Comparison of ENCODE assay signal across 8 mouse cellular contexts in the genomic region with DNA sequence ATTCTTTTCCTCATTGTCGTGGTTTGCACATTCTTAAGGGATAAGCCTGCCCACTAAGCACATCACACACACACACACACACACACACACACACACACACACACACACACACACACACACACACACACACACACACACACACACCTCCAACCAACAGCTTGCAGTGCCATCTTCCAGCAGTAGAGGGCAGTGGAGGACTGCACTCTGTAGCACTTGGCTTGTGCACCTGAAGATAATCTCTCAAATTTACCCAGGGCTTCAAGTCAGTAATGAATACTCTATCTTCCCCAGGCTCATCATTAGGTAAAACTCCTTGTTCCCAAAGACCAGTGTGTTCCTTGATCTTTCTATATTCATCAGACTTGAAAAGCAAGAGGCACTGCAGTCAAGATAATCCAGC. TPM values are rescaled to one million over a fixed set of nuclear protein-coding genes. Genes with fewer than 3 reads are reported as not detected.
DNase-seq lines count a peak whose midpoint lies in the region; ATAC-seq and TF ChIP-seq lines count a peak whose summit lies in the region.

No protein-coding gene starts in this region.

- no peak overlapping the region for H3K4me2 ChIP-seq in heart, postnatal 0 days (ENCODE audit: low read depth, low read length)
- no peak overlapping the region for H3K4me2 ChIP-seq in heart, embryonic 11.5 days
- no peak overlapping the region for H3K4me2 ChIP-seq in liver, embryonic 11.5 days

- DNase-seq in heart, postnatal 0 days (ENCODE audit: low spot score) = no peak
- DNase-seq in CD8-positive naive resting alpha-beta T cell, adult 2 months (ENCODE audit: low read depth in 2 of 2, low spot score in 2 of 2) = peak; percentile 41 to 56
- DNase-seq in adrenal gland, postnatal 36 days = peak; percentile 27 to 43
- DNase-seq in forelimb bud, embryonic 11.5 days (ENCODE audit: low read depth, low spot score) = peak; percentile 83
- peak; percentile 43 for DNase-seq in liver, embryonic 11.5 days (ENCODE audit: low spot score)
- DNase-seq in retina, postnatal 7 days (ENCODE audit: low read depth, low spot score) = peak; percentile 77
- no peak for DNase-seq in yolk sac, embryonic 10.5 days (ENCODE audit: low spot score)

- no peak overlapping the region for H3K4me3 ChIP-seq in heart, postnatal 0 days (ENCODE audit: low read depth, low read length)
- H3K4me3 ChIP-seq in heart, embryonic 11.5 days (ENCODE audit: low read depth, low read length) = no peak overlapping the region
- H3K4me3 ChIP-seq in liver, embryonic 11.5 days (ENCODE audit: low read depth, low read length) = no peak overlapping the region

- no peaks in the 10 kb centered on the region for H3K36me3 ChIP-seq in heart, postnatal 0 days (replicated peaks; ENCODE audit: control insufficient read depth, insufficient read depth, low read length)
- no peaks in the 10 kb centered on the region for H3K36me3 ChIP-seq in heart, embryonic 11.5 days (ENCODE audit: control insufficient read depth, insufficient read depth, low read length)
- H3K36me3 ChIP-seq in liver, embryonic 11.5 days (ENCODE audit: control insufficient read depth, insufficient read depth, low read length) = no peaks in the 10 kb centered on the region

- no peak overlapping the region for H3K9ac ChIP-seq in heart, postnatal 0 days (replicated peaks; ENCODE audit: low read depth, low read length)
- no peak overlapping the region for H3K9ac ChIP-seq in heart, embryonic 11.5 days (ENCODE audit: low read depth, low read length)
- no peak overlapping the region for H3K9ac ChIP-seq in liver, embryonic 11.5 days (ENCODE audit: low read depth, low read length)

- ATAC-seq in heart, postnatal 0 days (ENCODE audit: insufficient read depth, low read depth) = no peak
- ATAC-seq in heart, embryonic 11.5 days (replicated peaks; ENCODE audit: insufficient number of reproducible peaks, low FRiP score, low TSS enrichment) = no peak
- ATAC-seq in liver, embryonic 11.5 days (replicated peaks; ENCODE audit: low FRiP score) = no peak

- 13% methylated on average over 1 of the region's 1 CpGs for WGBS in heart, postnatal 0 days
- 0% methylated on average over 1 of the region's 1 CpGs for WGBS in heart, embryonic 11.5 days (ENCODE audit: insufficient replicate concordance)
- 0% methylated on average over 1 of the region's 1 CpGs for WGBS in liver, embryonic 11.5 days

- peaks cover 11% of the 10 kb centered on the region; the same call in 1 of the 2 replicates for H3K4me1 ChIP-seq in heart, postnatal 0 days (ENCODE audit: control insufficient read depth, insufficient read depth)
- no peaks in the 10 kb centered on the region; the same call in 1 of the 2 replicates for H3K4me1 ChIP-seq in heart, embryonic 11.5 days (ENCODE audit: control insufficient read depth, insufficient read depth, low read length)
- no peaks in the 10 kb centered on the region for H3K4me1 ChIP-seq in liver, embryonic 11.5 days (replicated peaks; ENCODE audit: control insufficient read depth, insufficient read depth, low read length)

- no peak overlapping the region for H3K27ac ChIP-seq in heart, postnatal 0 days (ENCODE audit: low read depth)
- no peak overlapping the region for H3K27ac ChIP-seq in heart, embryonic 11.5 days (ENCODE audit: low read depth, low read length)
- H3K27ac ChIP-seq in liver, embryonic 11.5 days (ENCODE audit: low read depth, low read length) = no peak overlapping the region

- peak; percentile 67 for TF ChIP-seq CTCF in heart, postnatal 0 days (IDR thresholded peaks at IDR 0.05; ENCODE audit: low read depth)

- H3K9me3 ChIP-seq in heart, postnatal 0 days (replicated peaks; ENCODE audit: control insufficient read depth, low read length) = peaks cover 8% of the 10 kb centered on the region; the same call in 1 of the 2 replicates
- no peaks in the 10 kb centered on the region; the same call in 1 of the 2 replicates for H3K9me3 ChIP-seq in heart, embryonic 11.5 days (replicated peaks; ENCODE audit: control insufficient read depth, low read length)
- H3K9me3 ChIP-seq in liver, embryonic 11.5 days (ENCODE audit: control insufficient read depth, low read length) = no peaks in the 10 kb centered on the region

- H3K27me3 ChIP-seq in heart, postnatal 0 days (ENCODE audit: control insufficient read depth, insufficient read depth, low read length) = no peaks in the 10 kb centered on the region
- H3K27me3 ChIP-seq in heart, embryonic 11.5 days (ENCODE audit: control insufficient read depth, insufficient read depth, low read length) = no peaks in the 10 kb centered on the region
- no peaks in the 10 kb centered on the region for H3K27me3 ChIP-seq in liver, embryonic 11.5 days (replicated peaks; ENCODE audit: control insufficient read depth, insufficient read depth, low read length)

- TF ChIP-seq EP300 in heart, postnatal 0 days (IDR thresholded peaks at IDR 0.05; ENCODE audit: low read depth) = no peak

RNA-seq across cellular contexts. Expression of a gene that starts 41.8 kb away (rescaled TPM):
- not detected in 2 replicates for total RNA-seq in heart, postnatal 0 days (2014; rRNA removed; ENCODE audit: low replicate concordance)
- polyA plus RNA-seq in heart, postnatal 0 days (2015; fragmentation: Nextera tagmentation; extraction: Ambion mirVana) = 1.1 TPM in 1 of 2 replicates, not detected in the other
- 0.37 and 0.62 TPM in 2 replicates for polyA plus RNA-seq in heart, embryonic 11.5 days (2014; fragmentation: Nextera tagmentation; extraction: Ambion mirVana)
- 1 to 10 TPM; 6.0 to 6.2 TPM for total RNA-seq in adrenal gland, postnatal 36 days (2021)
- 0.27 and 0.47 TPM in 2 replicates for polyA plus RNA-seq in liver, embryonic 11.5 days (2014; fragmentation: Nextera tagmentation; extraction: Ambion mirVana)

Comparison
In these comparisons a context has a peak if more than half of its experiments do, and no peak if none do; other contexts are left out.
1. DNase-seq: peak in CD8-positive naive resting alpha-beta T cell, adult 2 months (2 of 2), adrenal gland, postnatal 36 days (2 of 2), forelimb bud, embryonic 11.5 days (single experiment), liver, embryonic 11.5 days (single experiment) and retina, postnatal 7 days (single experiment); none in heart, postnatal 0 days (single experiment) and yolk sac, embryonic 10.5 days (single experiment).